Mouse (Mus musculus) ovary, adult 18-20 months (tissue): ENCODE measurements around the gene Trpc5.

Experiments
- DNase-seq: peaks from one replicate; pipeline ENCODE4 v3.0.0; 2022; ENCODE audit warnings: low spot score, mixed read lengths

Gene Trpc5

DNA sequence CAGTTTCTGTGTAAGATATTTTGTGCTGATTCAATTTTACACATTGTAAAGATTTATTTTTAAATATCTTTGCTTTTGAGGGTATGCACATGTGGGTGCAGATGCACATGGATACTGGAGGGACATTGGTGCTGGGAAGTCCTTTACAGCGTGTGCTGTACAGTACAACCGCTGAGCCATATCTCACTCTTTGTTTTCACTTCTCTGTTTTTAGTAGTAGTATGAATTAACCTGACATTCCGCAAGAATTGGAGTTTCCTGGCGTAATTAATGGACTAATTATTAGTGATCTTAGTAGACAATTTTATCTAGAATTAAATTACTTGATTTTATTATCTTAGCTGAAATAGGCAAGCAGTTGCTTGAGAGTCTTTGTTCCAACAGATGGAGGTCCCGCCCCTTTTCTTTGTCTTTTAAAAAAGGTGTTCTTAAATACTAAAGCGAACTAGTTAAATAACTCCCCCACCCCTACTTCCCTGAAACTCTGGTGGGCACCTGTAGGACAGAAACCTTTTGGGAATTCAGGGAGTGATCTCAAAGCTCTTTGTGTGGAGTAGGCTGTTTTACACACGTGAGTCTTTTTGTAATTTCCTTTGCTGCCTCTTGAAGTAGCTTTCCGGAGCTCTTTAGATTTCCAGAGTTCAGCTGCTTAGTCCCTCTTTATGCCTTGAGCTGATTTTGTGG, 352.5 kb downstream of the Trpc5 start:
- no peak for DNase-seq
